Mouse (Mus musculus) stomach, embryonic 15.5 days (tissue): ENCODE results near the gene Plcb4. TPM values are rescaled to one million over a fixed set of nuclear protein-coding genes. Genes with fewer than 3 reads are reported as not detected.

Source experiments
- ATAC-seq: fragments of 200-750 bp; cut with Nextera tagmentation; 2 replicates; pipeline ENCODE4 v1.8.0; 2017; ENCODE audit warnings: low read depth, moderate number of reproducible peaks, moderate TSS enrichment; ENCODE audit not compliant: insufficient read depth, low FRiP score
- H3K27ac ChIP-seq: fragments of 300-500 bp; sonication (generic); 2 replicates; pipeline ENCODE4 v1.5.1; 2015; ENCODE audit warnings: mild to moderate bottlenecking, inconsistent platforms
- H3K27me3 ChIP-seq: fragments of 300-500 bp; sonication (generic); replicated peaks from 2 replicates; pipeline ENCODE4 v1.6.1; 2015; ENCODE audit warnings: inconsistent platforms
- H3K36me3 ChIP-seq: fragments of 300-500 bp; sonication (generic); 2 replicates; pipeline ENCODE4 v1.6.1; 2015; ENCODE audit warnings: inconsistent platforms
- H3K4me1 ChIP-seq: fragments of 300-500 bp; sonication (generic); 2 replicates; pipeline ENCODE4 v1.6.1; 2015; ENCODE audit warnings: inconsistent platforms
- H3K4me2 ChIP-seq: fragments of 300-500 bp; sonication (generic); 2 replicates; pipeline ENCODE4 v1.6.1; 2015; ENCODE audit warnings: mild to moderate bottlenecking, inconsistent platforms
- H3K4me3 ChIP-seq: fragments of 300-500 bp; sonication (generic); replicated peaks from 2 replicates; pipeline ENCODE4 v1.5.1; 2015; ENCODE audit warnings: inconsistent platforms
- H3K9ac ChIP-seq: fragments of 300-500 bp; sonication (generic); 2 replicates; pipeline ENCODE4 v1.6.1; 2015; ENCODE audit warnings: inconsistent platforms
- H3K9me3 ChIP-seq: fragments of 300-500 bp; sonication (generic); 2 replicates; pipeline ENCODE4 v1.6.1; 2016; ENCODE audit warnings: inconsistent platforms
- WGBS: fragments of 180-500 bp; shearing (Covaris S2); methylation state at CpG from one replicate; pipeline ENCODE4 v1.1.7; 2015; 5-methylcytosine and 5-hydroxymethylcytosine counted together
- polyA plus RNA-seq: library from polyadenylated mRNA; unstranded; fragments of >200 nt; fragmentation: Nextera tagmentation; extraction: Ambion mirVana; gene quantifications from 2 replicates; pipeline ENCODE4 v1.2.1, GENCODE M21; 2015

Plcb4 gene
- polyA plus RNA-seq, 1 experiment from 2014 or later: 24.7 TPM

DNA sequence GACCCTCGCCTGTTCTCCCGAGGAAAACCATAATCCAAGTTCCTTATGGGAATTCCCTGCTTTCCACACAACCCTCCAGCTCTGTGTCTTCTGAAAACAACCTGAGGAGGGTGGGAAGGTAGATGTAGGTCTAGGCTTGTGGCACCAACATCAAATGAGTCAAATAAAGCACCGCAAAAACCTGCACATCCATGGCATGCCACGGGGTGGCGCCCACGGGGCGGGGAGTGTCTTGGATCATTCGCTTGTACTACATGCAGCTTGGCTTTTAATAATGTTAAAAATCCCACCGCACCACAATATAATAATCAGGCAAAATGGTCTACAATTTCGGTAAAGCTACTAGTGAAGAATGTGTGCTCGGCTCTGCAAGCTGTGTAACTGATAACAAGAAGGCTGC, 334.5 kb downstream of the Plcb4 start:
- H3K4me2 ChIP-seq: no peak overlapping the region
- no peak overlapping the region for H3K9ac ChIP-seq
- ATAC-seq: no peak
- no peaks in the 10 kb centered on the region for H3K9me3 ChIP-seq
- H3K27ac ChIP-seq: no peak overlapping the region
- H3K4me1 ChIP-seq: no peaks in the 10 kb centered on the region
- no peaks in the 10 kb centered on the region for H3K36me3 ChIP-seq
- 78% methylated on average over 11 of the region's 11 CpGs for WGBS
- no peaks in the 10 kb centered on the region for H3K27me3 ChIP-seq
- H3K4me3 ChIP-seq: no peak overlapping the region

DNA sequence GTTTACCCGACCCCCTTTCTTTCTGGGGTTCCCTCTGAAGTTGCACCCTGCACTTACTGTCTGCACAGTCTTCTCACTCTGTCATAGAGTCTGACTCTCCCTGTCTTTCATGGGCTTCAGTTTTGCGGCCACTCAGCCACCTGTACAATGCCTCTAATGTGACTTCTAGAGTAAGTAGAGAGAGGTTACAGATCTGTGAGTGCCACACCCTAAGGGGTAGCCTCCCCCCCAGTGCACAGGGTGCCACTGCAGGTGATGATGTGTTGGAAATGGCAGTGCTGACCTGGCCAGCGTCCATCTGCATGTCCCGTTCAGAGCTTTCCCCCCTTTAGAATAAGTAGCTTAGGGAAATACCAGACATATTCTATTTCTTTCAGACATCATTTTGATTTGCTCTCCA, 336.4 kb downstream of the Plcb4 start:
- no peak overlapping the region for H3K4me2 ChIP-seq
- H3K27me3 ChIP-seq: no peaks in the 10 kb centered on the region
- no peak for ATAC-seq
- no peak overlapping the region for H3K27ac ChIP-seq
- no peaks in the 10 kb centered on the region for H3K9me3 ChIP-seq
- no peak overlapping the region for H3K9ac ChIP-seq
- H3K36me3 ChIP-seq: no peaks in the 10 kb centered on the region
- no peaks in the 10 kb centered on the region for H3K4me1 ChIP-seq
- 84% methylated on average over 4 of the region's 4 CpGs for WGBS
- no peak overlapping the region for H3K4me3 ChIP-seq

DNA sequence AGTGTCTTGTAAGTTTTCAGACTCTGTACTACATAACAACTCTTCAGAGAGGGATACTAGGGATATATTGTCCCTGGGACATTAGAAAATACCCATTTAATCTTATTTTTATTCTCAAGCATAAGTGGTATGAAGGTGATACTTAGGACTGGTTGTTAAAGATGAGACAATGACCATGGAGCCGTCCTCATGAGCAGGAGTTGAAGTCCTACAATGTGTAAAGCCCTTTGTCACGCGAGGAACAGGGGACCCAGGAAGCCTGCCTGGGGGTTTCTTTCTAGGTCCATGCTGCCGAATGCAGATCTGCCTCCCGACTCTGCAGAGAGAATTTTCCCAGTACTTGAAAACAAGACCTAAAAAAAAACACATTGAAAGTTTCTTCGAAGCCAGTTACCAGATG, 338.1 kb downstream of the Plcb4 start:
- Histone ChIP-seq H3K9ac (no peak overlapping the region), H3K4me2 (no peak overlapping the region), H3K4me1 (no peaks in the 10 kb centered on the region), H3K27me3 (no peaks in the 10 kb centered on the region), H3K4me3 (no peak overlapping the region), H3K36me3 (no peaks in the 10 kb centered on the region), H3K27ac (no peak overlapping the region), H3K9me3 (no peaks in the 10 kb centered on the region)
- 85% methylated on average over 6 of the region's 6 CpGs for WGBS
- no peak for ATAC-seq

DNA sequence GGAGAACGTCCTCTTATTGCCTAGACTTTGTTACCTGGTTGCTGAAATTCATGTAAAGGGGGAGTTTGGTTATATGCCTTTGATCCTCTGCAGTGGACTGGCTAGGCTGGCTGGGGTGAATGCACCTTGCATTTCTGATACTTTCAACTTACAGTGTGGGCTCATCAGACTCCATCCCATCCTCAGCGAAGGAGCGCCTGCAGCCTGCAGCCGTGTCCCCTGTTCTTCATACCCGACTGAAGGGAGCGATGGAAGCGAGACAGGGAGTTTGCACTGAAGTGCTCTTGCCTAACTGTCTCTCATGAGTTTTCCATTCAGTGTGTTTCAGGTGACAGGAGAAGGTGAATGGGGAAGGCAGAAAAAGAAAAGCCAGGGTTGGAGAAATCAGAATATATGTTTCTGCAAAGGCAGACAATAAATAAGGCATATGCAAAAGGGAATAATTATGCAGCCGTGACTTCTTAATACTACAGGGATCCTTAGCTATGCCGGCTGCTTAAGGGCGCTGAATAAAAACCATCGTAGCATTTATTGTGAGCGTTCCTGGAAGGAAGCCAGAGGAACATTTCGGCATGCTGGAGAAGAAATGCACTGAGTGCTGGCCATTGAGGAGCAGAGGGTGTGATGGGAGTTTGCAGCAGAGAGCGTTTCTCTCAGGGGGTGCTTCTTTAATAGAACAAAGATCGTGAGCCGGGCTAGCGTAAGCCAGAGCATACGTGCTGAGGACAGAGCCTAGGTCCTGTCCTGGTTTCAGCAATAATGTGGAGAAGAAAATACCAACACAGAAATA, 338.7 kb downstream of the Plcb4 start:
- no peaks in the 10 kb centered on the region for H3K27me3 ChIP-seq
- 81% methylated on average over 18 of the region's 18 CpGs for WGBS

DNA sequence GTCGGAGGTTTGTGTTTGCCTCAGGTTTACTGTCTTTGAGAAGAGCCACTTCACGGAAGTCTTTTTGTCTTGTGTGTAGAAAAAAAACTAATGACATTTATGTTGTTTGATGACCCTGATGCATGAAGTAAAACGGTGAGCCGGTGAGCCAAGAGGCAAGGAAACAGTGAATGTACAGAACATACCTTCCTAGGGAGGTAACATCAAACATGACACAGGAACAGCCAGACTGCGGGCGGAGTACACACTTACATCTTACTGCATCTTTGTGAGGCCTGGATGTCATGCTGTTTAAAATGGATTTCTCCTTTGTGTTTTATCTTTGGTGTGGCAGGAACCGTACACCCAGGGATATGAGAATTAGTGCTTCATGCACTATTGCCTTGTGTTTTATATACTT, 340.1 kb downstream of the Plcb4 start:
- 88% methylated on average over 7 of the region's 7 CpGs for WGBS
- H3K4me1 ChIP-seq: no peaks in the 10 kb centered on the region
- H3K27ac ChIP-seq: no peak overlapping the region
- H3K4me3 ChIP-seq: no peak overlapping the region
- no peak overlapping the region for H3K9ac ChIP-seq
- H3K36me3 ChIP-seq: no peaks in the 10 kb centered on the region
- H3K4me2 ChIP-seq: no peak overlapping the region
- no peak for ATAC-seq
- H3K9me3 ChIP-seq: no peaks in the 10 kb centered on the region
- H3K27me3 ChIP-seq: no peaks in the 10 kb centered on the region

More for the DNA sequence above, 338.7 kb downstream of the Plcb4 start:
- no peaks in the 10 kb centered on the region for H3K4me1 ChIP-seq
- H3K36me3 ChIP-seq: no peaks in the 10 kb centered on the region
- H3K27ac ChIP-seq: no peak overlapping the region
- ATAC-seq: no peak
- no peak overlapping the region for H3K9ac ChIP-seq
- no peak overlapping the region for H3K4me2 ChIP-seq
- no peaks in the 10 kb centered on the region for H3K9me3 ChIP-seq
- H3K4me3 ChIP-seq: no peak overlapping the region

DNA sequence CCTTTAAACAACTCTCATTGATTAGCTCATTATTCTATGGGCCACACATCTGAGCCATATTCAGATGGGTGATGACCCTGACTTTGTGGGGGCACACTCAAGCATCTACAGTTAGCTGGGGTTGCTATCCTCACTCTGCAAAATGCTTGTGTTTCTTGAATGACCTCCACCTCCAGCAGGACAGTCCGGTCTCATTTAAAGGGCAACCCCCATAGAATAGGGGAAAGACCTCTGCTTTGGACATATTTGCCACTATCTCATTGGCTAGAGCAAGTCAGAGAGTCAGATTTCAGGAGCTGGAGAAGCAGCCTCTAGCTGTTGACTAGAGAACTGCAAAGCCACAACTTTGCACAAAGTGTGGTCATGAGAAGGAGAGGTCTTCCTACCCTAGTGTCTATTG, 340.6 kb downstream of the Plcb4 start:
- H3K4me3 ChIP-seq: no peak overlapping the region
- H3K27ac ChIP-seq: no peak overlapping the region
- H3K9ac ChIP-seq: no peak overlapping the region
- no peak overlapping the region for H3K4me2 ChIP-seq
- no peaks in the 10 kb centered on the region for H3K4me1 ChIP-seq
- no peaks in the 10 kb centered on the region for H3K27me3 ChIP-seq
- no peak for ATAC-seq
- no peaks in the 10 kb centered on the region for H3K36me3 ChIP-seq
- WGBS: 64% methylated on average over 1 of the region's 1 CpGs
- H3K9me3 ChIP-seq: no peaks in the 10 kb centered on the region

DNA sequence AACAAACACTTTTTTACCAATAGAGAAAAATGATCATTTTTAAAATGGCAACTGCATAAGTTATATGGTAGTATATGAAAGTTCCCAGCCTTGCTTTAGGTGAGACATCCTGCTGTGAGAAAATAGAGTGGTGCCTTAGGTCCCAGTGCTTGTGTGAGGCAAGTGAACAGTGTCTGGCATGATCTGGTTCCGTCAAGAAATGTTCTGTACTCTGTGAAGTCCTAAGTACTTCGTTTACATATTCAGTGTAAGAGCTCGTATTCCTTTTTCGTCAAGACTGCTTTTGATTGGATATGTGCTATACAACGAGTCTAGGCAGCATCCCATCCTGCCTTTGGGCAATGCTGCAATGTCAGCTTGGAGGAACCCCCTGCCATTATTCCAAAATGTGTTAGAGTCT, 342.1 kb downstream of the Plcb4 start:
- H3K27me3 ChIP-seq: no peaks in the 10 kb centered on the region
- ATAC-seq: no peak
- H3K4me2 ChIP-seq: no peak overlapping the region
- WGBS: 58% methylated on average over 5 of the region's 5 CpGs
- H3K9ac ChIP-seq: no peak overlapping the region
- no peak overlapping the region for H3K4me3 ChIP-seq
- no peak overlapping the region for H3K27ac ChIP-seq
- no peaks in the 10 kb centered on the region for H3K4me1 ChIP-seq
- H3K9me3 ChIP-seq: no peaks in the 10 kb centered on the region
- H3K36me3 ChIP-seq: no peaks in the 10 kb centered on the region

DNA sequence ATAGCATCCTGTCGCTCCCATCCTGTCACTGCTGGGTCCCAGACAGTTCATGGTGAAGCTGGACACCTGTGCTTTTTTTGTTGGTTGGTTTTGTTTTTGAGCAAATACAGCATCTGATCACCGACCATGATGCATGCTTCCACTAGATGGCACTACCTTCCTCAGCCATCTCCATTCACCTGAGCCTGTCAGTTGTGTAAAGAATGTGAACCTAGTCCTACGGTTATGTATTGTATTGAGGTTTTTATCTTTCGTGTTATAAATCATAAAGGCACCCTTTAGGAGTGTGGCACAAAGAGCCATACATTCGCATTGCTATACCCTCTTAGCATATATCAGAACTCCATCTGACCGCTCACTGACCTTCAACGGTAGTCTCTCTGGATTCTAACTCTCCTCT, 343.3 kb downstream of the Plcb4 start:
- Histone ChIP-seq H3K9me3 (no peaks in the 10 kb centered on the region), H3K27me3 (no peaks in the 10 kb centered on the region), H3K4me1 (no peaks in the 10 kb centered on the region), H3K9ac (no peak overlapping the region), H3K4me2 (no peak overlapping the region), H3K27ac (no peak overlapping the region), H3K4me3 (no peak overlapping the region), H3K36me3 (no peaks in the 10 kb centered on the region)
- WGBS: 49% methylated on average over 7 of the region's 7 CpGs
- ATAC-seq: no peak

DNA sequence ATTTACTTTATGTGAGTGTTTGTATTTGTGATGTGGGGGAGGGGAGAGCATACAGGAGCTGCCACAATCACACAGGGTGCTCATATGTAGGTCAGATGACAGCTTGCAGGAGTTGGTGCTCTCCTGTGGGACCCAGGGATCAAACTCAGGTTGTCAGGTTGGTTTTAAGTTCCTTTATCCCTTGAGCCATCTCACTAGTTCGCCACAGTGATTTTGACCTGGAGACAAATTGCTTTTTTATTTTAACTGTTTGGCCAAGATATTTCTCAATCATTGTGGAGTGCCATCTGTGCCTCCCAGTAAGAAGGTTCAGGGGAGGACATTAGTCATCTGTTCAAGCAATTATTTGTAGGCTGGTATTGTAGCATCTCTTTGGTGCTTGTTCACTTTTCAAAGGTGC, 345.0 kb downstream of the Plcb4 start:
- ATAC-seq: no peak
- H3K27ac ChIP-seq: no peak overlapping the region
- no peaks in the 10 kb centered on the region for H3K4me1 ChIP-seq
- H3K4me3 ChIP-seq: no peak overlapping the region
- no peak overlapping the region for H3K4me2 ChIP-seq
- no peak overlapping the region for H3K9ac ChIP-seq
- H3K9me3 ChIP-seq: no peaks in the 10 kb centered on the region
- 71% methylated on average over 1 of the region's 1 CpGs for WGBS
- H3K27me3 ChIP-seq: no peaks in the 10 kb centered on the region
- H3K36me3 ChIP-seq: no peaks in the 10 kb centered on the region

DNA sequence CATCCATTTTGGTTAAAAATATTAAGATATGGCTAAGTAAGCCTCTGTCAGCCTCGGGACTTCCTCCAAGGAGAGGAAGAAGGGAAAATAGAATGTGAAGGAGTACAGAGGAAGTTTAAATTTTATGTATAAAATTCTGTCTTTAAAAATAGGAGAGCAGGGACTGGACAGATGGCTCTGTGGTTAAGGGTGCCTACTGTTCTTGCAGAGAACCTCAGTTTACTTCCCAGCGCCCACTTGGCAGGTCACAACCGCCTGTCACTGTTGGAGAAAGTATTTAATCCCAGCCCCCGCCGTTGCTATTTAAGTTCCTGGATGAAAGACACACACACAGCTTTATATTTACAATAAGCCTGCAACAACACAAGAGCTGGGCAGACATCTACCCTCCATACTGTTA, 347.5 kb downstream of the Plcb4 start:
- H3K4me2 ChIP-seq: no peak overlapping the region
- no peak overlapping the region for H3K27ac ChIP-seq
- no peak overlapping the region for H3K4me3 ChIP-seq
- no peak for ATAC-seq
- 88% methylated on average over 5 of the region's 5 CpGs for WGBS
- no peaks in the 10 kb centered on the region for H3K36me3 ChIP-seq
- H3K9me3 ChIP-seq: no peaks in the 10 kb centered on the region
- H3K9ac ChIP-seq: no peak overlapping the region
- no peaks in the 10 kb centered on the region for H3K4me1 ChIP-seq
- no peaks in the 10 kb centered on the region for H3K27me3 ChIP-seq

DNA sequence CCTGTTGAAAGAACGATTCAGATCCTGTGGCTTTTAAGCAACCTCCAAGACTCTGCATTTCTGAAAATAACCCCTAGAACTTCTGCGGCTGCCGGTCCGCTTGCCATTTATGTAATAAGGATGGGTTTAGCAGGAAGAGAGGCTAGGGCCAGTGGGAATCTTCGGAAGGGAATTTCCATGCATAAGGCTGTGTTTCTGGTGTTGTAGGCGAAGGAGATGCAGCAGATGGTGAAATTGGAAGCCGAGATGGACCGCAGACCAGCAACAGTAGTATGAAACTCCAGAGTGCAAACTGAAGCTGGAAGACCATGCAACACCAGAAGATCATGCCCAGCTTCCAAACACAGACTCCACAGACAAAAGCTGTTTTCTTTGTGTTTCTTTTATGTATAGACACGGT, 353.9 kb downstream of the Plcb4 start:
- no peaks in the 10 kb centered on the region for H3K27me3 ChIP-seq
- H3K36me3 ChIP-seq: no peaks in the 10 kb centered on the region
- no peaks in the 10 kb centered on the region for H3K9me3 ChIP-seq
- no peak overlapping the region for H3K27ac ChIP-seq
- H3K4me2 ChIP-seq: no peak overlapping the region
- H3K4me1 ChIP-seq: no peaks in the 10 kb centered on the region
- ATAC-seq: no peak
- H3K4me3 ChIP-seq: no peak overlapping the region
- H3K9ac ChIP-seq: no peak overlapping the region
- 89% methylated on average over 9 of the region's 9 CpGs for WGBS

DNA sequence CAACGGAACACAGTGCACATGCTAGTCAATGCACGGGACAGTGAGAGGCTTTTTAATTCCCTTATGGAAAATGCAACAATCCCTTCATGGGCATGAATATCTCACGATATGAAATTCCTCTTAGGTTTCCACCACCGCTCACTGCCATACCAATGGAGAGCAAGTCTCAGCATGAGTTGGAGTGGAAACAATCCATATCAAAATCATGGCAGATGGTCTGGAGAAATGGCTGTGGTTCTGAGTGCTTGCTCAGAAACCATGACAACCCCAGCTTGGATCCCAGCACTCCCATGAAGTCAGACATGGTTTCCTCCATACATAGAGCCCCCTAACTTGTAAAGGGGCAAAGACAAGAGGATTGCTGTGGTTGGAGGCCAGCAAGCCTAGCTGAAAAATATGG, 389.7 kb downstream of the Plcb4 start:
- Histone ChIP-seq H3K27me3 (0 out of 2 replicates have a peak, but pooled peaks cover 4% of the 10 kb centered on the region), H3K9ac (no peak overlapping the region), H3K36me3 (no peaks in the 10 kb centered on the region), H3K4me2 (no peak overlapping the region), H3K9me3 (no peaks in the 10 kb centered on the region), H3K4me1 (no peaks in the 10 kb centered on the region), H3K27ac (no peak overlapping the region), H3K4me3 (no peak overlapping the region)
- 90% methylated on average over 4 of the region's 4 CpGs for WGBS
- no peak for ATAC-seq
